Mouse (Mus musculus): ENCODE measurements around the gene Josd1.

Gene Josd1

GRCm38 (mm10) chr15:79687646-79688267 lies at the start of gene Josd1:
Gene Josd1 (minus strand): TSS chr15:79687919.
- peak; percentile 96 for DNase-seq

DNA sequence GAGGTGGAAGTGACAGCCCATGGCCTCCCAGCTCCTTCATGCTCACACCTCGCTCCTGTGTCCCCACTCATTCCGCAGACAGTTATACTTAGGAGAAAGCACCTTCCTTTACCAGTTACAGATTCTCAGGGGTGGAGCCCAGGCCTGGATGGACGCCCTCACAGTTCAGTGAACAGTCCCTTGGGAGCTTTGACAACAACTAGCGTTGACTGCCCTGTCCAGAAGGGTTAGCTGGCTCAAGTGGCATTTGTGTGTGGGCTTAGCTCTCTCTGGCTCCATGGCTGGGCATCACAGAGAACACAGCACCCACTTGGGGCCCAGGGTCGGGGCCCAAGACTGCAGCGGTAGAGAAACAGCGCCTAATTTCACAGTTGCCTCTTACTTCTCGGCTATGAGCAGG lies 46.6 kb upstream of the Josd1 start:
- no peak for DNase-seq

GRCm38 (mm10) chr15:79733640-79734039 lies 45.9 kb upstream of the Josd1 start:
- DNase-seq = no peak

DNA sequence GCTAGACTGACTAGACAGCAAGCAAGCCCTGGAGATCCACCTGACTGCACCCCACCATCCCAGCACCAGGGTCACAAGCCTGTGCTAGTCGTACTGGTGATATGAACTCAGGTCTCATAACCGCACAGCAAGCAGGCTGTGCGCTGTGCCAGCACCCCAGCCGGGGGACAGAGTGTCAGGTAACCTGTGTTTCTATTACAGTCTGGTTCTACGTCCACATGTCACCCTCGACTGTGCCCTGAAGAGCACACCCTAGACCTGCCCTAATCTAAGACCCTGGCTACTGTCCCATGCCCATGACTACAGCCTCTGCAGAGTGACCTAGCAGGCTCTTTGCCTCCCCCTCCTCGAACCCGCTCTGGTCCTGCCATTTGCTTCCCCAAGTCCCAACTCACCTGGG lies 45.5 kb upstream of the Josd1 start:
- DNase-seq = no peak

DNA sequence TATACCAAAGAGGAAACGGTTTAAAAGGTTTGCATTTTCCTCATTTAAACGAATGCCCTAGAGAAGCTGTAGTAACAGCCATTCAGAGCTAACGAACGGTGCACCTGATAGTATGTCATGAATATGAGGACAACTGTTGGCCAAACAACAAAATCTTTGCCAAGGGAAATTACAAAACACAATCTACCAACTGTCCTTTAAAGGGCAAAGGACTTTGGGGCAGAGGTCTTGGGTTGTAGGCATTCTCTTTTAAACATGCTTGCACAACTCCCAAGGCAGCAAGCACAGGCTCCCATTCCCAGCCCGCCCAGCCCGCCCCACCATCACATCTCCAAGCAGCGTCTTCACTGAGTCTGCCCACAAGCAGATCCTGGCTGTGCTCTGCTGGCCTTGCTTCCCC lies 43.8 kb upstream of the Josd1 start:
- no peak for DNase-seq

DNA sequence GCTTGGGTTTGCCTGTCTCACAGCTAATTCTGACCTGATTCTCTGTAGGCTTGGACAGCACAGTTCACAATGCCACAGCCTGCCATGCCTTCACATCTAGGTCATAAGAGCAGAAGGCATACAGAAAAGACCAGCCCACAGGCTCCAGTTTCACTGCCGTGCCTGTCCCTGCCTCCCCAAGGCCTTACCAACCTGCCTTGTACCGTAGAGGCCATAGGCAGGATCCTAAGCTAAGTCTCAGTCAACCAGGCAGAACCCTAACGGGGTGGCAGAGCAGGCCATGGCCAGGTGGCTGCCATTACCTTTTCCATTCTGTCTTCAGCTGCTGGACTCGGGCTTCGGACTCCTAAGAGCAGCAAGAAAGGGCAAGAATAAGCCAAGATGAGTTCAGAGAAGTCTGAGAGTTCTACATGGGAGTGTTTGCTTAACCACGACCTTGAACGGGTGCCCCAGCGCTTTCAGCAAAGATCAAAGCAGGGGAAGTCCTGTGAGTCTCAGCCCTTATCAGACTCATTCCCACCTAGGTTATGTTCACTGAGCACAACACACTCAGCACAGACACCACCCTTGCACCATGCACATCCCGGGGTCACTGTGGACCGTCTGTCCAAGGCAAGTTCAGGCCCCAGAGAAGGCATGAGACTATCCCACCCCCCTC lies 41.1 kb upstream of the Josd1 start:
- no peak for DNase-seq

GRCm38 (mm10) chr15:79728311-79728710 lies 40.6 kb upstream of the Josd1 start:
- DNase-seq = peak; percentile 48

GRCm38 (mm10) chr15:79727840-79728239 lies 40.1 kb upstream of the Josd1 start:
- DNase-seq = no peak

DNA sequence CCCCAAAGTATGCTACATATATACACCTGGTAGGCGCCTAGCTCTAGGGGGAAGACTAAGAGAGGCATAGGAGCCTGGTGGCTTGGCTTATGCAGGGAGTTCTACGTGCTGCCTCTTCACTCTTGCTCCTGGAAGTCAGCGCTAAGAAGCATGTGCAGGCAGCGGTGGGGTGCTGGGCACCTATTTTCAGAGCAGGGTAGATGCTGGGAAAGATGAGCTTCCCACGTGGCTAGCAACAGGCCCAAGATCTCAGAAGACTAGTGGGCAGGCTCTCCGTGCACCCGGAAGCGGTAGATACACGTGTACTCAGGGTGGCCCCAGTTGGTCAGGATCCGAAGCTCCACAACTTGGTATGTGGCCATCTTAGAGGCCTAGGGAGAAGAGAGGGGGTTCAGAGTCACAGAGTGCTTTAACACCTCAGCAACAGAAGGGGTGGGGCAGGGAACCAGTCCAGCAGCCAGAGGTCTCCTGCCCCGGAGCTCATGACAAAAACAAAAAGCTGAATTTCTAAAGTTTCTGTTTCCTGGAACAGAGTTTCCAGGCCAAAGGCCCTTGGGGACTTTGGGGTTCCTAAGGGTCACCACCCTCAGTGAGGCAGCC lies 37.6 kb upstream of the Josd1 start:
- no peak for DNase-seq

GRCm38 (mm10) chr15:79723439-79723838 lies 35.7 kb upstream of the Josd1 start:
- peak; percentile 44 for DNase-seq

DNA sequence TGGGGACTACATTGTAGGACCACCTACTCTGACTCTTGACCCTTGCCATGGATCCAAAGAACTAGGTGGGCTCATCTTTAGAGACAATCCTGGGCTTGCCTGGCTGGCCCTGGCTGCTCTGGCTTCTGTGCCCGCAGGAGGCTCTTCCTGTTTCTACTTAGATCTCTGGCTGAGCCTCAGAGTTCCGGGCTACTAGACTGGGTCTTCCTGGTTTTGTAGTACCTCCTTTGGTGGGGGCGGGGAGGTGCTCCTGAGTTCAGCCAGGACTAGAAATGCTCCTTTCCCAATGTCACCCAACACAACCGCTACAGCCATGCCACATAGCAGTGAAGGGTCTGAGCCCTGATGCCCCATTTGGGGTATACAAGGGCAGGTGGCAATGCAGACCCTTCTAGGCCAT lies 33.1 kb upstream of the Josd1 start:
- DNase-seq = no peak

DNA sequence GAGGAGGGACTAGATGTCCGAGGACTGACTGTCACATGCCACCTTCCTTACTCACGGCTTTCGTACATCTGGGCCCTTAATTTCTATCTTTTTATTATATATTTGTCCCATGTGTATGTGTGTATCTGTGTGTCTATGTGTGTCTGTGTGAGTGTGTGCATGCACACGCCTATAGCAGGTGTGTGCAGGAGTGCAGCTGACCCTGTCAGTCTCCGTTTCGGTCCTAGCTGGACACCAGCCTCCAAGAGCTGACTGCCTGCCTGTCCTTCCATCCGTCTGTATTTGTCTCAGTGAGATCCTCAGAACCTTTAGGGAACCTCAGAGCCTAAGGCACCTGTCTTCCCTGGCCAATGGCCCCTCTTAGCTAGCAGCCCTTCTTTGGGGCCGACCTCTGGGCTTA lies 32.5 kb upstream of the Josd1 start:
- DNase-seq = no peak

GRCm38 (mm10) chr15:79716710-79717109 lies 29.0 kb upstream of the Josd1 start:
- DNase-seq = no peak

DNA sequence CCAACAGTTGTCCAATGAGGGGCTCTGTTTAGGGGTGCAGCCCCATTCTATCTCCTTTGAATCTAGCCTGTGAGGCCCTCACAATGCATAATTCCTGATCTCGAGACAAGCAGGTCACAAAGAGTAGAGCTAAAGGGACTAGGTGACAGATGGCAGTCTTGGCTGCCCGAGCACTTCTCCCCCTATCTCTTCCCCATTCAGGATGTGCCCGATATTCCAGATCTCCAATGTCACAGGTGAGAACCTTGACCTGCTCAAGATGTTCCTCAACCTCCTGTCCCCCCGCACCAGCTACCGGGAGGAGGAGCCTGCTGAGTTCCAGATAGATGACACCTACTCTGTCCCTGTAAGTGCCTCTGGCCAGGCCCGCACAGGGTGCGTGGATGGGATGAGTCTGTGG lies 27.9 kb upstream of the Josd1 start:
- no peak for DNase-seq

DNA sequence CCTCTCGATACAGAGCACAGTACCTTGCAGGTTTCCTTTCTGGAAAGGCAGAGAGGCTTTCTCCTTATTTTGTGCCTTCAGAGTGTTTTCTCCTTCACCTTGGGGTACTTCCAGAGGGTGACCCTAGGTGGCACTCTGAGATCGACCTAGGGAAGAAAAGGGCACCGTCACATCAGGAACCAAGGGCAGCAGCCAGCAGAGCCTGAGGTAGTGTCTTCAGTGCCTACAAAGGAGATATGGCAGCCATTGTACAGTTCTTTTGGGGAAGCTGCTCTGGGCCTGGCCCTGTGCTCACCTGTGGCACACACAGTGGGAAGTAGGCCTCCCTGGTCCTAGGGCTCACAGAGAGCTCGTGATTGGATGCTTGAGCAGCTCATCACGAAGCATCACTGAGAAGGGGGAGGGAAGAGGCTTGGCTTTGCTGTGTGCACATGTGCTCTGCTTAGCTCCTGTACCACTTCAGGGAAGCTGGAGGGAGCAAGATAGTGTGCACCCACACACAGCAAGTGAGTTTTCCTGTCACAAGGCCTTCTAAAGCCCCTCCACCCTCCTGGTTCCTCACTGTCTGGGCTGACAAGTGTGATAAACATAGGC lies 20.6 kb upstream of the Josd1 start:
- no peak for DNase-seq

- no peak for DNase-seq
These were observed 19.0 kb upstream of the Josd1 start for GRCm38 (mm10) chr15:79706603-79707214.

- peak; percentile 12 for DNase-seq
These were observed 10.0 kb upstream of the Josd1 start for GRCm38 (mm10) chr15:79697558-79698187.

- DNase-seq = peak; percentile 69
These were observed 9.3 kb upstream of the Josd1 start for GRCm38 (mm10) chr15:79697011-79697410.

GRCm38 (mm10) chr15:79696508-79696907 lies 8.8 kb upstream of the Josd1 start:
- DNase-seq = no peak

GRCm38 (mm10) chr15:79695516-79695915 lies 7.8 kb upstream of the Josd1 start:
- DNase-seq = no peak

- no peak for DNase-seq
These were observed 6.8 kb upstream of the Josd1 start for GRCm38 (mm10) chr15:79694512-79694911.

- DNase-seq = no peak
These were observed 6.0 kb upstream of the Josd1 start for GRCm38 (mm10) chr15:79693740-79694139.

DNA sequence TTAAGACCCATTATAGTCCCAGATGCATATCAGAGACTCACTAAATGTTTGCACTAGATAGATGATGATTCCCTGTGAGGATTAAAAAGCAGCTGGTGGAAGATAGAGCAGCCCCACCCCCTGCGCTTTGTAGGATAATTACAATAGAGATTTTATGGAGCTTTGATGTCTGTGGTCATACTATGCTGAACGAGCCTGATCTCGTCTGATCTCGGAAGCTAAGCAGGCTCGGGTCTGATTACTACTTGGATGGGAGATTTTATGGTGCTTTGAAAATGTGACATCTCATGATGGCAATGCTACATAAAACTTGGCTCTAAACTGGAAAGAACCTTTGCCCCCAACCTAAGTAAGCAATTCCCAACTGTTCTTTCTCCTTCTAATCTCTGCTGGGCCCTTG lies 4.6 kb upstream of the Josd1 start:
- peak; percentile 30 for DNase-seq
